Mouse (Mus musculus): ENCODE measurements at regions not wholly inside any gene's neighbourhood (a gene's known extent, or its start where the extent isn't known, plus 50 kb on each side); places are given as distances from the start of the nearest gene placed in this dataset.

DNA sequence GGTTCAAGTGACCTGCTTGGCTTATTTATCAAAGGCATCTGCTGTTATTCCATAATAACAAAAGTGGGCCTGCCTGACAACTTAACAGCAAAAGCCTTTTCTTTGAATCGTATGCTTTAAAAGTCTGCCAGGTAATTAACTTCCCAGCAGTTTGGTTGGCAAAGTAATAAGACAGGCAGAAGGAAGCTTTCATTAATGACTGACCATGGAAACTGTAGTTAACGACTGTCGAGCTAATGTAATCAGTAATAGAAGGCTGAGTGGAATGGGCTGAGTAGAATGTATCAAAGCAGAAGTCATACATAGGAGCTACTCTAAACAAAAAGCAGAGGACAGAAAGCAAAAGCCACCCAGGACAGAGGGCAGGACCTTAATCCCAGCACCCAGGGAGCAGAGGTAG is 551.0 kb upstream of the Gm5415 start:
- H3K36me3 ChIP-seq (ENCODE audit: control insufficient read depth, insufficient read depth, low read length), result no peaks in the 10 kb centered on the region
- no peaks in the 10 kb centered on the region for H3K27me3 ChIP-seq (ENCODE audit: control insufficient read depth, insufficient read depth, low read length)
- no peak overlapping the region for H3K4me3 ChIP-seq (ENCODE audit: low read depth, low read length)
- no peak overlapping the region for H3K9ac ChIP-seq (replicated peaks; ENCODE audit: low read depth, low read length)
- H3K4me1 ChIP-seq (ENCODE audit: control insufficient read depth, insufficient read depth, low read length), result no peaks in the 10 kb centered on the region
- ATAC-seq (ENCODE audit: low read depth), result peak; percentile 41; the same call in 1 of the 2 replicates
- WGBS, result 50% methylated on average over 3 of the region's 3 CpGs
- H3K4me2 ChIP-seq (ENCODE audit: low read depth, low read length), result no peak overlapping the region
- H3K27ac ChIP-seq (ENCODE audit: low read depth, low read length), result no peak overlapping the region
- no peaks in the 10 kb centered on the region for H3K9me3 ChIP-seq (ENCODE audit: control insufficient read depth, low read length)

DNA sequence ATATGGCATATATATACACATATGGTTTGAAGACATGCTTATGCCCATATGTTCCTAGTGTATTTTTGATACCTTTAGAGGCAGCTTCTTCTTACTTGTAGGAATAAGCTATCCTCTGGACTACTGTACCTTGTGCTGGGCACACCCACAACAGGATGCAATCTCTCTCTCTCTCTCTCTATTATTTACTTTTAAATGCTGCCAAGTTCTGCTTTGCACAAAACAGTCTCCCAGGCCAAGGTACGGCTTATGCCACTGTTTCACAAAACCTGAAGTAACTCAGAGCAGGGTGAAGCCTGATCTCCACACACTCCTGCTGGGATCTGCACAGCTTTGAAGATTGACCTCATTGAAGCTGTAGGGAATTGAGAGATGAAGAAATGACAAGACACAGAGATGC is 549.8 kb upstream of the Gm5415 start:
- Histone ChIP-seq H3K27ac (ENCODE audit: low read depth, low read length) (no peak overlapping the region), H3K9ac (replicated peaks; ENCODE audit: low read depth, low read length) (no peak overlapping the region), H3K4me1 (ENCODE audit: control insufficient read depth, insufficient read depth, low read length) (no peaks in the 10 kb centered on the region), H3K36me3 (ENCODE audit: control insufficient read depth, insufficient read depth, low read length) (no peaks in the 10 kb centered on the region), H3K27me3 (ENCODE audit: control insufficient read depth, insufficient read depth, low read length) (no peaks in the 10 kb centered on the region), H3K4me3 (ENCODE audit: low read depth, low read length) (no peak overlapping the region), H3K4me2 (ENCODE audit: low read depth, low read length) (no peak overlapping the region), H3K9me3 (ENCODE audit: control insufficient read depth, low read length) (no peaks in the 10 kb centered on the region)
- no peak for ATAC-seq (ENCODE audit: low read depth)
- WGBS, result 87% methylated on average over 1 of the region's 1 CpGs

DNA sequence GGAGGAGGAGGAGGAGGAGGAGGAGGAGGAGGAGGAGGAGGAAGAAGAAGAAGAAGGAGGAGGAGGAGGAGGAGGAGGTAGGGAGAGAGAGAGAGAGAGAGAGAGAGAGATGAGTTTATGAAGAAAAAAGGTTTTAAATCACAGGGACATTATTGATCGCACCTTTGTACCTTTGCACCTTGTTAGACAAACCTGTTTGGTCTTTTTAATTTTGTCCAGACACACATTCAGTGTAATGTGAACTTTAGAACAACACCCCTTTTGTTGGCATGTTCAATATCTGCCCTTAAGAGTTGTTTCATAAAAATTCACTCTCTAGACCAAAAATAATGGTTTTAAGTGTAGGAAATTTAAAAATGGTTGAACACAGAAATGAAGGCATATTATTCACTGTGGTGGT is 527.5 kb upstream of the Gm5415 start:
- ATAC-seq (ENCODE audit: low read depth), result no peak
- Histone ChIP-seq H3K4me1 (ENCODE audit: control insufficient read depth, insufficient read depth, low read length) (no peaks in the 10 kb centered on the region), H3K9me3 (ENCODE audit: control insufficient read depth, low read length) (no peaks in the 10 kb centered on the region), H3K36me3 (ENCODE audit: control insufficient read depth, insufficient read depth, low read length) (no peaks in the 10 kb centered on the region), H3K9ac (replicated peaks; ENCODE audit: low read depth, low read length) (no peak overlapping the region), H3K27me3 (ENCODE audit: control insufficient read depth, insufficient read depth, low read length) (no peaks in the 10 kb centered on the region), H3K4me2 (ENCODE audit: low read depth, low read length) (no peak overlapping the region), H3K4me3 (ENCODE audit: low read depth, low read length) (no peak overlapping the region), H3K27ac (ENCODE audit: low read depth, low read length) (no peak overlapping the region)
- WGBS, result 92% methylated on average over 1 of the region's 1 CpGs

DNA sequence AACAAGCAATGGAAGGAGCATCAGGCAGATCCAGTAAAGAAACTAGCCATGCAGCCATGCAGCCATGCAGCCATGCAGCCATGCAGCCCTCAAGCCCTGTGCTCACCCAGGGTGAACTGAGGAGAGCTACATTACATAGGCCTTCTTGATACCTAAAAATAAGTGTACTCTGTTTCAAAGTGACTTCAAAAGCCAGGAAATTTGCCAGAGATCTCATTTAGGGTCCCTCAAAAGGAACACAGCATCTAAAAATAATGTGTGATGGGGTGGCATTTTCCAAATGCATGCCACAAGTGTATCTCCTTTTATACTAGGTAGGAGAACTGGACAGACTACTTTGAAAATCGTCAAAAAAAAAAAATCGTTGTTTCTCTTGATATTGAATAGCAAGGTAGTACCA is 510.9 kb upstream of the Gm5415 start:
- no peak for ATAC-seq (ENCODE audit: low read depth)
- Histone ChIP-seq H3K4me3 (ENCODE audit: low read depth, low read length) (no peak overlapping the region), H3K4me1 (ENCODE audit: control insufficient read depth, insufficient read depth, low read length) (no peaks in the 10 kb centered on the region), H3K9ac (replicated peaks; ENCODE audit: low read depth, low read length) (no peak overlapping the region), H3K9me3 (ENCODE audit: control insufficient read depth, low read length) (no peaks in the 10 kb centered on the region), H3K27me3 (ENCODE audit: control insufficient read depth, insufficient read depth, low read length) (no peaks in the 10 kb centered on the region), H3K4me2 (ENCODE audit: low read depth, low read length) (no peak overlapping the region), H3K27ac (ENCODE audit: low read depth, low read length) (no peak overlapping the region), H3K36me3 (ENCODE audit: control insufficient read depth, insufficient read depth, low read length) (no peaks in the 10 kb centered on the region)
- 84% methylated on average over 2 of the region's 2 CpGs for WGBS

DNA sequence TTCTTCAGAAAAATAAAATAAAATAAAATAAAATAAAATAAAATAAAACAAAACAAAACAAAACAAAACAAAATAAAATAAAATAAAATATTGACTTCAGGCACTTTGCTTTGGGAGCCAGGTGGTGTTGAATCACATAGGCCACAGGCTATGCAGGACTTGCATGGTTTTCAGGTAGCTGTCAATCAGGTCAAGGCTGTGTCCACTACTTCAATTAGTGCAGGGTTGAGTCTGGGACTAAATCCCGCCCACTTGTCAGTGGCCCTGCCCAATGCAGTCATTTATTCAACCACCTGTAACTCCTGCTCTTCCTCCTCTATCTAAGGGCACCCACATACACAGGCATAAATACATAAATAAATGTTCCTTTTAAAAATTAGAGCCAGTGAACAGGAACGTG is 497.3 kb upstream of the Gm5415 start:
- WGBS, result 85% methylated on average over 2 of the region's 2 CpGs
- ATAC-seq (ENCODE audit: low read depth), result no peak

DNA sequence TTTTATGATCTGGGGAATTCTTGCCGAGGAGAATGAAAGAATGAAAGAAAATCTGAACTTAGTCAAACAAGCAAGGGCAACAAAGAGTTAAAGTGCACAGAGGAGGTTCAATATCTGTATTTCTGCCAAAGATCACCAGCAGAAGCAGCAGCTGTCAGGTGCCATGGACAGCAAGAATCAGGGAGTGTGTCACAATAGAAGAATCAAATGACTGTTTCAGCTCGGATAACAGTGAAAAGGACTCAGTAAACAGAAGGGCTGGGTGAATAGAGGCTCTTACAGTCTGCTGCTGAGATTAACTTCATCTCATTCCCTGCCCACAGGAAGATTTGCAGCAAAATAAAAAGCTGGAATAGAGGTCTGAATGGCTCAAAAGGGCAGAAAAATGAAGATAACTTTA is 495.3 kb upstream of the Gm5415 start:
- peak; percentile 61; the same call in 1 of the 2 replicates for ATAC-seq (ENCODE audit: low read depth)
- no peaks in the 10 kb centered on the region for H3K27me3 ChIP-seq (ENCODE audit: control insufficient read depth, insufficient read depth, low read length)
- H3K4me1 ChIP-seq (ENCODE audit: control insufficient read depth, insufficient read depth, low read length), result no peaks in the 10 kb centered on the region
- H3K4me3 ChIP-seq (ENCODE audit: low read depth, low read length), result no peak overlapping the region
- 13% methylated on average over 2 of the region's 2 CpGs for WGBS
- no peak overlapping the region for H3K27ac ChIP-seq (ENCODE audit: low read depth, low read length)
- H3K9ac ChIP-seq (replicated peaks; ENCODE audit: low read depth, low read length), result no peak overlapping the region
- no peak overlapping the region for H3K4me2 ChIP-seq (ENCODE audit: low read depth, low read length)
- no peaks in the 10 kb centered on the region for H3K36me3 ChIP-seq (ENCODE audit: control insufficient read depth, insufficient read depth, low read length)
- H3K9me3 ChIP-seq (ENCODE audit: control insufficient read depth, low read length), result no peaks in the 10 kb centered on the region

More for the DNA sequence above, 497.3 kb upstream of the Gm5415 start:
- Histone ChIP-seq H3K36me3 (ENCODE audit: control insufficient read depth, insufficient read depth, low read length) (no peaks in the 10 kb centered on the region), H3K4me1 (ENCODE audit: control insufficient read depth, insufficient read depth, low read length) (no peaks in the 10 kb centered on the region), H3K27me3 (ENCODE audit: control insufficient read depth, insufficient read depth, low read length) (no peaks in the 10 kb centered on the region), H3K27ac (ENCODE audit: low read depth, low read length) (no peak overlapping the region), H3K9ac (replicated peaks; ENCODE audit: low read depth, low read length) (no peak overlapping the region), H3K4me2 (ENCODE audit: low read depth, low read length) (no peak overlapping the region), H3K4me3 (ENCODE audit: low read depth, low read length) (no peak overlapping the region), H3K9me3 (ENCODE audit: control insufficient read depth, low read length) (no peaks in the 10 kb centered on the region)

DNA sequence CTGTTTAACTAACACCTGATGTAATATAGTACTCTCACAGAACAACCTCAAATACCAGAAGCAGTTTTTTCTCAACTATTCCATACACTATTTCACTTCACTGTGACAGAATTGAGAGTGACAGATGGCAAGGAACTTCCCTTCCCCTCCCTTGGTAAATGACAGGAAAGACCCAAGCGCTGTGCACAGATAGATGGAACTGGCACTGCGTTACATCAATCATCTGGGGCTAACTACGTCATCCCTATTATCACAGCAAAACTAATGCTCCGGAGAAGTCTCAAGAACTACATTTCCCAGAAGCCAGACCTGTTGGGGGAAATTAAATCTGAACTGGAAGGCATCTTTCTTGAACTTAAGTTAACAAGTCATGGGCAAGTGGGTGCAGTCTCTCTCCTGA is 493.6 kb upstream of the Gm5415 start:
- Histone ChIP-seq H3K4me3 (ENCODE audit: low read depth, low read length) (no peak overlapping the region), H3K36me3 (ENCODE audit: control insufficient read depth, insufficient read depth, low read length) (no peaks in the 10 kb centered on the region), H3K9me3 (ENCODE audit: control insufficient read depth, low read length) (no peaks in the 10 kb centered on the region), H3K4me1 (ENCODE audit: control insufficient read depth, insufficient read depth, low read length) (no peaks in the 10 kb centered on the region), H3K27ac (ENCODE audit: low read depth, low read length) (no peak overlapping the region), H3K4me2 (ENCODE audit: low read depth, low read length) (no peak overlapping the region), H3K27me3 (ENCODE audit: control insufficient read depth, insufficient read depth, low read length) (no peaks in the 10 kb centered on the region), H3K9ac (replicated peaks; ENCODE audit: low read depth, low read length) (no peak overlapping the region)
- ATAC-seq (ENCODE audit: low read depth), result no peak
- WGBS, result 68% methylated on average over 4 of the region's 4 CpGs

DNA sequence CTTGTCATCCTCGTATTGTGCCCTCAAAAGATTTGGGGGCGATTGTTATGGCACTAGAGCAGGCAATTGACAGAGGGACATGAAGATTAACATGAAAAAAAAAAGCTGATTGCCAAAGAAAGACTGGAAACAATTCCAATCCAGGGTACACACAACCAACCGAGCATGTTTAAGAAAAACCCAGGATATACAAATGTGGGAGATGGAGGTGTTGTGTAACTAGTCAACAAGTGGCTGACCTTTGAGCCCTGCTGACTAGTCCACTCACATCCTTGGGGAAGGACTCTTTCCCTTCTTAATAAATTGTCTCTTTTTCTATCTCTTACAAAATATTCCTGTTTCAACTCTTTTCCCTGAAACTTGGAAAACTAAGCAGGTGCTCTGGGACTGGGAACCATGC is 484.9 kb upstream of the Gm5415 start:
- no peaks in the 10 kb centered on the region for H3K4me1 ChIP-seq (ENCODE audit: control insufficient read depth, insufficient read depth, low read length)
- 82% methylated on average over 3 of the region's 3 CpGs for WGBS

DNA sequence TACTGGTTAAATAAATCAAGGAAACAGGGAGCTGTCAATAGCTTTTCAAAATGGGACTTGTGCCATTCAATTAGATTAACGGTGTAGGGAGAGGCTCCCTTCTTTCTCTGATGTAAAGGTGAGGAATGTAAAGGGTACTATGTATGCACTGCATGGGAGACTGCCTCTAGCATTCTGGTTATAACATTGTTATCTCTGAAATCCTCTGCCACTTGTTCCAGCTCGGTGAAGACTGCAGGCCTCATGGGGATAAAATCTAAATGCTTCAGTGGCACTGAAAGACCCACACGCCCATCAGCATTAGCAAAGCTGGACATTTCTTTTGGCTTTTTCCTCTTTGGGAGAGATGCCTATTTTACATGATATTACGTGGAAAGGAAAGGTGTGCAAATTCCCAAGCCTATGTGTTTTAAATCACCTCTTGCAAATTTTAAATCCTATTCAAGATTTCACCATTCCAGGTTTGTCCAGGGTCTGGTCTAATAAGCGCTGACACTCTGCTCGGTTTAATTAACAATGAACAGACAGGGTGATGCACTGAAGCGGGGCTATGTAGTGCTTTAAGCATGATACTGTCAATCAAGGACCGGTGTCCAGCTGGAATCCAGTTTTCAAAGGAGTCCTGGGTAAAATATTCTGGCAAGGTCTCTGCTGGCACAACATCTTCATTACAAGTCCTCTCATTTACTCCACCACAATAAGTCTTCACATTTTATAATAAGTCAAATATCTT is 479.8 kb upstream of the Gm5415 start:
- Histone ChIP-seq H3K4me2 (ENCODE audit: low read depth, low read length) (no peak overlapping the region), H3K4me1 (ENCODE audit: control insufficient read depth, insufficient read depth, low read length) (peaks cover 3% of the 10 kb centered on the region; the same call in 1 of the 2 replicates), H3K27me3 (ENCODE audit: control insufficient read depth, insufficient read depth, low read length) (no peaks in the 10 kb centered on the region), H3K27ac (ENCODE audit: low read depth, low read length) (no peak overlapping the region), H3K36me3 (ENCODE audit: control insufficient read depth, insufficient read depth, low read length) (no peaks in the 10 kb centered on the region), H3K9me3 (ENCODE audit: control insufficient read depth, low read length) (no peaks in the 10 kb centered on the region), H3K4me3 (ENCODE audit: low read depth, low read length) (no peak overlapping the region), H3K9ac (replicated peaks; ENCODE audit: low read depth, low read length) (no peak overlapping the region)
- WGBS, result 57% methylated on average over 8 of the region's 8 CpGs
- ATAC-seq (ENCODE audit: low read depth), result no peak

More for the DNA sequence above, 484.9 kb upstream of the Gm5415 start:
- Histone ChIP-seq H3K36me3 (ENCODE audit: control insufficient read depth, insufficient read depth, low read length) (no peaks in the 10 kb centered on the region), H3K27ac (ENCODE audit: low read depth, low read length) (no peak overlapping the region), H3K27me3 (ENCODE audit: control insufficient read depth, insufficient read depth, low read length) (no peaks in the 10 kb centered on the region), H3K4me3 (ENCODE audit: low read depth, low read length) (no peak overlapping the region), H3K9me3 (ENCODE audit: control insufficient read depth, low read length) (no peaks in the 10 kb centered on the region), H3K4me2 (ENCODE audit: low read depth, low read length) (no peak overlapping the region), H3K9ac (replicated peaks; ENCODE audit: low read depth, low read length) (no peak overlapping the region)
- ATAC-seq (ENCODE audit: low read depth), result no peak
